Mouse (Mus musculus): ENCODE measurements around the gene Lmntd1.

- TF ChIP-seq GATA1 (IDR thresholded peaks at IDR 0.05; ENCODE audit: borderline replicate concordance, low read length) (no peak), FLI1 (IDR thresholded peaks at IDR 0.05; ENCODE audit: low read length) (no peak)
Observed at GRCm38 (mm10) chr6:145478821-145479271, 135.3 kb downstream of the Lmntd1 start.
